ENCODE assay signal across 9 mouse cellular contexts in genomic region chr9:44357207-44357606, GRCm38 (mm10). TPM values are rescaled to one million over a fixed set of nuclear protein-coding genes. Genes with fewer than 3 reads are reported as not detected.
DNase-seq lines count a peak whose midpoint lies in the region; ATAC-seq and TF ChIP-seq lines count a peak whose summit lies in the region.
"Had no signal": no experiment of that assay in that cellular context is flagged by ENCODE, and none has a peak within 500 bp of the region (broad histone marks: within the 10 kb centered on the region; RNA-seq: fewer than 3 reads in every experiment).

No protein-coding gene starts in this region.

- TF ChIP-seq CTCF in lung, embryonic 14.5 days (IDR thresholded peaks at IDR 0.05; ENCODE audit: low read depth), result peak; percentile 55
- no peak for TF ChIP-seq CTCF in lung, adult 2 months (IDR thresholded peaks at IDR 0.05; ENCODE audit: insufficient read depth, low read length)

- H3K4me3 ChIP-seq in lung, embryonic 14.5 days (ENCODE audit: low read depth, low read length), result no peak overlapping the region
- H3K4me3 ChIP-seq in lung, adult 2 months (replicated peaks; ENCODE audit: extremely low read depth, low read depth, low read length), result no peak overlapping the region

- peaks cover 76% of the 10 kb centered on the region for H3K36me3 ChIP-seq in lung, embryonic 14.5 days (ENCODE audit: insufficient read depth)
- H3K36me3 ChIP-seq in splenic B cell, adult 2 months (ENCODE audit: control insufficient read depth, insufficient read depth, low read length, poor library complexity, severe bottlenecking), result peaks cover 32% of the 10 kb centered on the region

- peaks cover 5% of the 10 kb centered on the region; the same call in 1 of the 2 replicates for H3K4me1 ChIP-seq in lung, embryonic 14.5 days (ENCODE audit: insufficient read depth)
- H3K4me1 ChIP-seq in lung, adult 2 months (ENCODE audit: control insufficient read depth, insufficient read depth, low read length), result peaks cover 7% of the 10 kb centered on the region; the same call in 1 of the 2 replicates

- no peaks in the 10 kb centered on the region for H3K9me3 ChIP-seq in lung, embryonic 14.5 days (ENCODE audit: low read depth, low read length)

- peak; percentile 42 for DNase-seq in adrenal gland, postnatal 14 days
- no peak for DNase-seq in adrenal gland, adult 18-20 months (ENCODE audit: low spot score in 2 of 2)
- DNase-seq in lung, embryonic 14.5 days, result peak; percentile 64
- no peak for DNase-seq in lung, adult 2 months
- DNase-seq in splenic B cell, adult 2 months (ENCODE audit: low read depth, low spot score), result peak; percentile 77
- no peak for DNase-seq in left cerebral cortex, adult 8-10 months (ENCODE audit: low spot score in 2 of 2)
- no peak for DNase-seq in cerebellum, adult 9-10 months
- DNase-seq: gastrocnemius, postnatal 14 days had no signal

- no peak overlapping the region for H3K4me2 ChIP-seq in lung, embryonic 14.5 days

- TF ChIP-seq POLR2A in lung, adult 2 months (IDR thresholded peaks at IDR 0.05; ENCODE audit: borderline replicate concordance, extremely low read depth, low read depth, low read length), result no peak

- no peak for ATAC-seq in lung, embryonic 14.5 days (ENCODE audit: insufficient read depth)
- ATAC-seq in erythroid progenitor cell, adult 5-6 weeks (replicated peaks; ENCODE audit: low FRiP score, poor library complexity, severe bottlenecking), result peak; percentile 60

- H3K9ac ChIP-seq in lung, embryonic 14.5 days, result no peak overlapping the region

- 72% methylated on average over 4 of the region's 4 CpGs for WGBS in lung, embryonic 14.5 days
- WGBS in lung, adult 2 months, result 71% methylated on average over 4 of the region's 4 CpGs

- no peak overlapping the region for H3K27ac ChIP-seq in lung, embryonic 14.5 days (ENCODE audit: low read depth)

- no peaks in the 10 kb centered on the region for H3K27me3 ChIP-seq in lung, embryonic 14.5 days (ENCODE audit: insufficient read depth, low read length)
- H3K27me3 ChIP-seq in splenic B cell, adult 2 months (ENCODE audit: control insufficient read depth, insufficient read depth, low read length, poor library complexity, severe bottlenecking), result no peaks in the 10 kb centered on the region

RNA-seq across cellular contexts. Expression of gene Vps11, which starts 4.3 kb away (rescaled TPM):
- total RNA-seq in adrenal gland, postnatal 14 days (2021), result 41.6 and 44.1 TPM in 2 replicates
- 10 to 100 TPM; 52.5 to 70.4 TPM for total RNA-seq in adrenal gland, adult 18-20 months (2021)
- polyA plus RNA-seq in lung, embryonic 14.5 days (2014; fragmentation: Nextera tagmentation; extraction: Ambion mirVana), result 26.0 and 26.8 TPM in 2 replicates
- 21.6 and 30.2 TPM in 2 replicates for polyA plus RNA-seq in lung, adult 2 months (2012; rRNA removed)
- 2.5 and 6.7 TPM in 2 replicates for total RNA-seq in erythroid progenitor cell, adult 5-6 weeks (2015; ENCODE audit: low replicate concordance)
- total RNA-seq in erythroid progenitor cell, adult 5-6 weeks (2017; ENCODE audit: low replicate concordance), result 9.5 and 15.7 TPM in 2 replicates
- total RNA-seq in left cerebral cortex, adult 8-10 months (2022), result 10 to 100 TPM; 61.9 to 66.7 (median 63.5) TPM

RNA-seq across cellular contexts. Expression of gene Hmbs, which starts 13.2 kb away (rescaled TPM):
- 77.5 and 92.0 TPM in 2 replicates for total RNA-seq in adrenal gland, postnatal 14 days (2021)
- total RNA-seq in adrenal gland, adult 18-20 months (2021), result 10 to 100 TPM; 52.3 to 87.5 TPM
- polyA plus RNA-seq in lung, embryonic 14.5 days (2014; fragmentation: Nextera tagmentation; extraction: Ambion mirVana), result 128 and 131 TPM in 2 replicates
- 21.8 and 27.7 TPM in 2 replicates for polyA plus RNA-seq in lung, adult 2 months (2012; rRNA removed)
- total RNA-seq in erythroid progenitor cell, adult 5-6 weeks (2015; ENCODE audit: low replicate concordance), result 2,720 and 2,790 TPM in 2 replicates
- 1,215 and 1,747 TPM in 2 replicates for total RNA-seq in erythroid progenitor cell, adult 5-6 weeks (2017; ENCODE audit: low replicate concordance)
- total RNA-seq in left cerebral cortex, adult 8-10 months (2022), result 10 to 100 TPM; 19.4 to 21.5 (median 20.4) TPM

RNA-seq across cellular contexts. Expression of gene Hyou1, which starts 22.1 kb away (rescaled TPM):
- total RNA-seq in adrenal gland, postnatal 14 days (2021), result 122 and 133 TPM in 2 replicates
- total RNA-seq in adrenal gland, adult 18-20 months (2021), result 100 to 1,000 TPM; 182 to 214 TPM
- polyA plus RNA-seq in lung, embryonic 14.5 days (2014; fragmentation: Nextera tagmentation; extraction: Ambion mirVana), result 38.4 and 39.7 TPM in 2 replicates
- 43.2 and 49.6 TPM in 2 replicates for polyA plus RNA-seq in lung, adult 2 months (2012; rRNA removed)
- total RNA-seq in erythroid progenitor cell, adult 5-6 weeks (2015; ENCODE audit: low replicate concordance), result 15.1 and 40.0 TPM in 2 replicates
- 25.1 and 34.4 TPM in 2 replicates for total RNA-seq in erythroid progenitor cell, adult 5-6 weeks (2017; ENCODE audit: low replicate concordance)
- total RNA-seq in left cerebral cortex, adult 8-10 months (2022), result 100 to 1,000 TPM; 106 to 115 (median 112) TPM

RNA-seq across cellular contexts. Expression of gene H2afx, which starts 22.7 kb away (rescaled TPM):
- 76.0 and 90.3 TPM in 2 replicates for total RNA-seq in adrenal gland, postnatal 14 days (2021)
- total RNA-seq in adrenal gland, adult 18-20 months (2021), result 10 to 100 TPM; 26.8 to 34.4 TPM
- 391 and 419 TPM in 2 replicates for polyA plus RNA-seq in lung, embryonic 14.5 days (2014; fragmentation: Nextera tagmentation; extraction: Ambion mirVana)
- 41.3 and 50.1 TPM in 2 replicates for polyA plus RNA-seq in lung, adult 2 months (2012; rRNA removed)
- 455 and 495 TPM in 2 replicates for total RNA-seq in erythroid progenitor cell, adult 5-6 weeks (2015; ENCODE audit: low replicate concordance)
- 1,704 and 2,100 TPM in 2 replicates for total RNA-seq in erythroid progenitor cell, adult 5-6 weeks (2017; ENCODE audit: low replicate concordance)
- 10 to 100 TPM; 45.6 to 48.7 (median 47.8) TPM for total RNA-seq in left cerebral cortex, adult 8-10 months (2022)

RNA-seq across cellular contexts. Expression of gene Dpagt1, which starts 31.4 kb away (rescaled TPM):
- total RNA-seq in adrenal gland, postnatal 14 days (2021), result 27.1 and 29.5 TPM in 2 replicates
- total RNA-seq in adrenal gland, adult 18-20 months (2021), result 10 to 100 TPM; 21.7 to 30.9 TPM
- 41.0 and 43.4 TPM in 2 replicates for polyA plus RNA-seq in lung, embryonic 14.5 days (2014; fragmentation: Nextera tagmentation; extraction: Ambion mirVana)
- polyA plus RNA-seq in lung, adult 2 months (2012; rRNA removed), result 50.0 and 58.7 TPM in 2 replicates
- 5.4 and 11.5 TPM in 2 replicates for total RNA-seq in erythroid progenitor cell, adult 5-6 weeks (2015; ENCODE audit: low replicate concordance)
- 1.0 and 7.8 TPM in 2 replicates for total RNA-seq in erythroid progenitor cell, adult 5-6 weeks (2017; ENCODE audit: low replicate concordance)
- total RNA-seq in left cerebral cortex, adult 8-10 months (2022), result 10 to 100 TPM; 15.2 to 16.9 (median 16.5) TPM

Comparison
In these comparisons a context has a peak if more than half of its experiments do, and no peak if none do; other contexts are left out.
1. DNase-seq: peak in adrenal gland, postnatal 14 days (single experiment), lung, embryonic 14.5 days (single experiment) and splenic B cell, adult 2 months (single experiment); none in adrenal gland, adult 18-20 months (0 of 2), lung, adult 2 months (single experiment), left cerebral cortex, adult 8-10 months (0 of 2) and cerebellum, adult 9-10 months (single experiment).
2. RNA of gene Hmbs, which starts 13.2 kb away (total RNA-seq): 1,215 to 2,790 TPM in erythroid progenitor cell, adult 5-6 weeks; 77.5 to 92.0 TPM in adrenal gland, postnatal 14 days, 52.3 to 87.5 TPM in adrenal gland, adult 18-20 months and 19.4 to 21.5 TPM in left cerebral cortex, adult 8-10 months; every median in the first group is over 10 times any median in the second.